ENCODE assay signal across 8 mouse cellular contexts in genomic region chr11:62603312-62604056, GRCm38 (mm10). TPM values are rescaled to one million over a fixed set of nuclear protein-coding genes. Genes with fewer than 3 reads are reported as not detected.
DNase-seq lines count a peak whose midpoint lies in the region; ATAC-seq and TF ChIP-seq lines count a peak whose summit lies in the region.

No protein-coding gene starts in this region.

- H3K4me3 ChIP-seq in cerebellum, adult 2 months (replicated peaks; ENCODE audit: insufficient read depth, low read depth, low read length), result peak overlapping the region; percentile 84
- H3K4me3 ChIP-seq in ES-E14 (ENCODE audit: insufficient read depth in 1 of 2, low read depth in 1 of 2, low read length in 2 of 2, poor library complexity in 1 of 2, severe bottlenecking in 1 of 2), result peak overlapping the region; percentile 77 to 98
- peak overlapping the region; percentile 95 for H3K4me3 ChIP-seq in embryonic facial prominence, embryonic 12.5 days
- H3K4me3 ChIP-seq in hindbrain, embryonic 13.5 days, result peak overlapping the region; percentile 57
- peak overlapping the region; percentile 94 for H3K4me3 ChIP-seq in neural tube, embryonic 13.5 days

- in situ Hi-C loops in ES-E14 (cut with MboI; ENCODE audit: low sequenced_read_pairs in 2 of 2, unreplicated experiment in 2 of 2), result no loop called here

- H3K36me3 ChIP-seq in ES-E14 (ENCODE audit: control insufficient read depth, insufficient read depth, low read length, poor library complexity, severe bottlenecking), result peaks cover 47% of the 10 kb centered on the region
- H3K36me3 ChIP-seq in embryonic facial prominence, embryonic 12.5 days, result peaks cover 41% of the 10 kb centered on the region
- H3K36me3 ChIP-seq in hindbrain, embryonic 13.5 days, result peaks cover 48% of the 10 kb centered on the region
- peaks cover 45% of the 10 kb centered on the region for H3K36me3 ChIP-seq in neural tube, embryonic 13.5 days

- TF ChIP-seq POLR2A in cerebellum, adult 2 months (IDR thresholded peaks at IDR 0.05; ENCODE audit: borderline replicate concordance, insufficient read depth, low read length), result no peak

- peak overlapping the region; percentile 81 for H3K4me2 ChIP-seq in embryonic facial prominence, embryonic 12.5 days (replicated peaks)
- peak overlapping the region; percentile 94 for H3K4me2 ChIP-seq in hindbrain, embryonic 13.5 days
- H3K4me2 ChIP-seq in neural tube, embryonic 13.5 days, result peak overlapping the region; percentile 96

- ATAC-seq in embryonic facial prominence, embryonic 12.5 days (ENCODE audit: insufficient number of reproducible peaks, insufficient read depth, low FRiP score, low TSS enrichment), result no peak
- no peak for ATAC-seq in hindbrain, embryonic 13.5 days (ENCODE audit: low FRiP score)
- ATAC-seq in neural tube, embryonic 13.5 days (ENCODE audit: low read depth), result no peak; the same call in 1 of the 2 replicates

- TF ChIP-seq CTCF in cerebellum, adult 2 months (IDR thresholded peaks at IDR 0.05; ENCODE audit: borderline replicate concordance, insufficient read depth, low read depth, low read length), result no peak

- no peaks in the 10 kb centered on the region for H3K9me3 ChIP-seq in ES-E14 (ENCODE audit: control insufficient read depth, insufficient read depth, low read depth, low read length)
- no peaks in the 10 kb centered on the region for H3K9me3 ChIP-seq in embryonic facial prominence, embryonic 12.5 days
- H3K9me3 ChIP-seq in hindbrain, embryonic 13.5 days, result no peaks in the 10 kb centered on the region
- no peaks in the 10 kb centered on the region for H3K9me3 ChIP-seq in neural tube, embryonic 13.5 days

- peak in 1 of 2 experiments; percentile 44 for DNase-seq in cerebellum, adult 2 months
- no peak for DNase-seq in cerebellum, postnatal 25 days
- DNase-seq in ES-E14 (ENCODE audit: low read depth, low spot score) (no peak), liver (peak; percentile 50)
- no peak for DNase-seq in gastrocnemius, postnatal 4 days (ENCODE audit: low spot score in 2 of 2)

- peak overlapping the region; percentile 86 for H3K27ac ChIP-seq in cerebellum, adult 2 months (ENCODE audit: insufficient read depth, low read length)
- H3K27ac ChIP-seq in ES-E14 (ENCODE audit: insufficient read depth, low read depth, low read length, poor library complexity, severe bottlenecking), result peak overlapping the region; percentile 95
- H3K27ac ChIP-seq in embryonic facial prominence, embryonic 12.5 days, result peak overlapping the region; percentile 95
- peak overlapping the region; percentile 95 for H3K27ac ChIP-seq in hindbrain, embryonic 13.5 days
- H3K27ac ChIP-seq in neural tube, embryonic 13.5 days (replicated peaks), result peak overlapping the region; percentile 95

- H3K27me3 ChIP-seq in cerebellum, adult 2 months (ENCODE audit: control insufficient read depth, insufficient read depth, low read length), result no peaks in the 10 kb centered on the region
- H3K27me3 ChIP-seq in embryonic facial prominence, embryonic 12.5 days, result no peaks in the 10 kb centered on the region
- no peaks in the 10 kb centered on the region for H3K27me3 ChIP-seq in hindbrain, embryonic 13.5 days
- H3K27me3 ChIP-seq in neural tube, embryonic 13.5 days, result no peaks in the 10 kb centered on the region

- WGBS in cerebellum, adult 2 months, result 4% methylated on average over 13 of the region's 13 CpGs
- under 1% methylated on average over 13 of the region's 13 CpGs for WGBS in embryonic facial prominence, embryonic 12.5 days
- WGBS in hindbrain, embryonic 13.5 days, result under 1% methylated on average over 13 of the region's 13 CpGs
- under 1% methylated on average over 13 of the region's 13 CpGs for WGBS in neural tube, embryonic 13.5 days

- H3K4me1 ChIP-seq in cerebellum, adult 2 months (ENCODE audit: control insufficient read depth, insufficient read depth, low read length), result peaks cover 14% of the 10 kb centered on the region
- H3K4me1 ChIP-seq in ES-E14 (ENCODE audit: control insufficient read depth in 2 of 2, insufficient read depth in 2 of 2, low read length in 2 of 2, poor library complexity in 1 of 2), result peaks cover 0 to 13% of the 10 kb centered on the region in 2 experiments; a peak in 2 of 4 replicates
- H3K4me1 ChIP-seq in embryonic facial prominence, embryonic 12.5 days, result peaks cover 28% of the 10 kb centered on the region
- H3K4me1 ChIP-seq in hindbrain, embryonic 13.5 days (replicated peaks), result peaks cover 54% of the 10 kb centered on the region
- H3K4me1 ChIP-seq in neural tube, embryonic 13.5 days (replicated peaks), result peaks cover 50% of the 10 kb centered on the region

- peak overlapping the region; percentile 100 for H3K9ac ChIP-seq in ES-E14 (ENCODE audit: insufficient read depth, low read depth, low read length, poor library complexity, severe bottlenecking)
- H3K9ac ChIP-seq in embryonic facial prominence, embryonic 12.5 days, result peak overlapping the region; percentile 97
- peak overlapping the region; percentile 90 for H3K9ac ChIP-seq in hindbrain, embryonic 13.5 days
- H3K9ac ChIP-seq in neural tube, embryonic 13.5 days, result peak overlapping the region; percentile 99

TF ChIP-seq in ES-E14, 5 proteins besides CTCF, POLR2A, EP300 and RAD21:
- no peak for TF ChIP-seq ZNF384 (IDR thresholded peaks at IDR 0.05; ENCODE audit: low read depth, low read length)
- 0 out of 2 replicates have a peak, but pooled peaks have one; percentile 3 for TF ChIP-seq CHD2 (IDR thresholded peaks at IDR 0.05; ENCODE audit: low read depth, low read length)

RNA-seq across cellular contexts. Expression of gene Trpv2, which starts 29.2 kb away (rescaled TPM):
- 22.0 and 23.7 TPM in 2 replicates for polyA plus RNA-seq in cerebellum, adult 2 months (2012; rRNA removed)
- 9.8 and 13.4 TPM in 2 replicates for total RNA-seq in ES-E14 (2012; rRNA removed)
- 4.5 and 5.9 TPM in 2 replicates for polyA plus RNA-seq in embryonic facial prominence, embryonic 12.5 days (2016; fragmentation: Nextera tagmentation; extraction: Ambion mirVana)
- 21.5 and 21.7 TPM in 2 replicates for polyA plus RNA-seq in hindbrain, embryonic 13.5 days (2015; fragmentation: Nextera tagmentation; extraction: Ambion mirVana)
- 23.1 and 25.0 TPM in 2 replicates for polyA plus RNA-seq in neural tube, embryonic 13.5 days (2015; fragmentation: Nextera tagmentation; extraction: Ambion mirVana)
- 1 to 10 TPM; 3.6 to 4.7 TPM for total RNA-seq in gastrocnemius, postnatal 4 days (2021)

RNA-seq across cellular contexts. Expression of gene Lrrc75a, which starts 44.8 kb away (rescaled TPM):
- polyA plus RNA-seq in cerebellum, adult 2 months (2012; rRNA removed), result 5.9 and 6.5 TPM in 2 replicates
- 9.9 and 11.6 TPM in 2 replicates for total RNA-seq in ES-E14 (2012; rRNA removed)
- polyA plus RNA-seq in embryonic facial prominence, embryonic 12.5 days (2016; fragmentation: Nextera tagmentation; extraction: Ambion mirVana), result 22.6 and 24.4 TPM in 2 replicates
- polyA plus RNA-seq in hindbrain, embryonic 13.5 days (2015; fragmentation: Nextera tagmentation; extraction: Ambion mirVana), result 10.0 and 10.4 TPM in 2 replicates
- 8.5 and 8.9 TPM in 2 replicates for polyA plus RNA-seq in neural tube, embryonic 13.5 days (2015; fragmentation: Nextera tagmentation; extraction: Ambion mirVana)
- total RNA-seq in gastrocnemius, postnatal 4 days (2021), result 10 to 100 TPM; 29.1 to 31.3 TPM

RNA-seq across cellular contexts. Expression of gene Mmgt2, which starts 45.0 kb away (rescaled TPM):
- 19.8 and 28.0 TPM in 2 replicates for polyA plus RNA-seq in cerebellum, adult 2 months (2012; rRNA removed)
- total RNA-seq in ES-E14 (2012; rRNA removed), result 11.4 and 13.6 TPM in 2 replicates
- 59.4 and 62.3 TPM in 2 replicates for polyA plus RNA-seq in embryonic facial prominence, embryonic 12.5 days (2016; fragmentation: Nextera tagmentation; extraction: Ambion mirVana)
- polyA plus RNA-seq in hindbrain, embryonic 13.5 days (2015; fragmentation: Nextera tagmentation; extraction: Ambion mirVana), result 22.8 and 24.9 TPM in 2 replicates
- 21.4 and 25.6 TPM in 2 replicates for polyA plus RNA-seq in neural tube, embryonic 13.5 days (2015; fragmentation: Nextera tagmentation; extraction: Ambion mirVana)
- total RNA-seq in gastrocnemius, postnatal 4 days (2021), result 10 to 100 TPM; 24.2 to 26.0 TPM

RNA-seq across cellular contexts. Expression of gene Ubb, which starts 52.5 kb away (rescaled TPM):
- polyA plus RNA-seq in cerebellum, adult 2 months (2012; rRNA removed), result 3,782 and 4,320 TPM in 2 replicates
- total RNA-seq in ES-E14 (2012; rRNA removed), result 1,350 and 1,664 TPM in 2 replicates
- 3,442 and 3,474 TPM in 2 replicates for polyA plus RNA-seq in embryonic facial prominence, embryonic 12.5 days (2016; fragmentation: Nextera tagmentation; extraction: Ambion mirVana)
- 4,618 and 4,725 TPM in 2 replicates for polyA plus RNA-seq in hindbrain, embryonic 13.5 days (2015; fragmentation: Nextera tagmentation; extraction: Ambion mirVana)
- 4,310 and 4,558 TPM in 2 replicates for polyA plus RNA-seq in neural tube, embryonic 13.5 days (2015; fragmentation: Nextera tagmentation; extraction: Ambion mirVana)
- 1,000 to 10,000 TPM; 1,167 to 1,215 TPM for total RNA-seq in gastrocnemius, postnatal 4 days (2021)
